Mouse (Mus musculus): ENCODE data around the gene Zcchc4. TPM values are rescaled to one million over a fixed set of nuclear protein-coding genes. Genes with fewer than 3 reads are reported as not detected.
"Not testable (repeated sequence)": the region's sequence is repeated elsewhere in the genome, so short reads cannot be mapped to it uniquely, and the experiment has no call there.

The Zcchc4 gene
- polyA plus RNA-seq, 1 experiment from 2014 or later: 9.7 TPM

GRCm38 (mm10) chr5:52748732-52749131 lies 26.5 kb upstream of the Zcchc4 start:
- Histone ChIP-seq H3K9me3 (ENCODE audit: control insufficient read depth, low read length) (no peaks in the 10 kb centered on the region), H3K4me1 (ENCODE audit: control insufficient read depth, insufficient read depth, low read length) (peaks cover 9% of the 10 kb centered on the region; the same call in 1 of the 2 replicates), H3K36me3 (ENCODE audit: control insufficient read depth, insufficient read depth, low read length) (0 out of 2 replicates have a peak, but pooled peaks cover 3% of the 10 kb centered on the region), H3K4me3 (ENCODE audit: low read depth, low read length) (no peak overlapping the region), H3K4me2 (ENCODE audit: low read depth, low read length) (no peak overlapping the region), H3K9ac (ENCODE audit: low read depth, low read length) (no peak overlapping the region), H3K27ac (replicated peaks; ENCODE audit: low read depth, low read length) (no peak overlapping the region), H3K27me3 (replicated peaks; ENCODE audit: control insufficient read depth, insufficient read depth, low read length) (no peaks in the 10 kb centered on the region)
- peak; percentile 47 for DNase-seq (ENCODE audit: low spot score)
- no peak for ATAC-seq (ENCODE audit: low read depth)
- 64% methylated on average over 5 of the region's 5 CpGs for WGBS

DNA sequence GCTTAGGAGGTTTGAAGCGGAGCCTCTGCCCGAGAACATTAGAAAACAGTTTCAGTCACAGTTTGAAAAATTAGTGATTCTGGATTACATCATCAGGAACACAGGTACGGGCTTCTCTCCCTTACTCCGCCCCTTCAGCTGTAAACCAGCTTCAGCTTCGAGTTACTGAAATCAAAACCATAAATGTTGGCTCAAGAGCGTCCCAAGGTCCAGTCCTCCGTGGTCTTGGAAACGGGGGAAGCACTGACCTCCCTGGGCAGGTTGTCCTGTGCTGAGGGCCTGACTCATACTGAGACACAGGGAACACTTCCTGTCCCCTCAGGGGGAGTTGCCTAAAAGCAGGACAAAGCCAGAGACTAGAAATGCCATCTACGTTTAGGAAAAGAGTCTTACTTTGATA lies 22.1 kb upstream of the Zcchc4 start:
- no peak overlapping the region for H3K27ac ChIP-seq (replicated peaks; ENCODE audit: low read depth, low read length)
- H3K4me3 ChIP-seq (ENCODE audit: low read depth, low read length): no peak overlapping the region
- DNase-seq (ENCODE audit: low spot score) (no peak), ATAC-seq (ENCODE audit: low read depth) (no peak)
- 0 out of 2 replicates have a peak, but pooled peaks cover 3% of the 10 kb centered on the region for H3K36me3 ChIP-seq (ENCODE audit: control insufficient read depth, insufficient read depth, low read length)
- H3K9me3 ChIP-seq (ENCODE audit: control insufficient read depth, low read length): no peaks in the 10 kb centered on the region
- no peaks in the 10 kb centered on the region for H3K27me3 ChIP-seq (replicated peaks; ENCODE audit: control insufficient read depth, insufficient read depth, low read length)
- H3K4me2 ChIP-seq (ENCODE audit: low read depth, low read length): no peak overlapping the region
- H3K4me1 ChIP-seq (ENCODE audit: control insufficient read depth, insufficient read depth, low read length): peaks cover 8% of the 10 kb centered on the region; the same call in 1 of the 2 replicates
- WGBS: 62% methylated on average over 9 of the region's 9 CpGs
- H3K9ac ChIP-seq (ENCODE audit: low read depth, low read length): no peak overlapping the region

GRCm38 (mm10) chr5:52754196-52754595 lies 21.0 kb upstream of the Zcchc4 start:
- H3K27ac ChIP-seq (replicated peaks; ENCODE audit: low read depth, low read length): no peak overlapping the region
- H3K27me3 ChIP-seq (replicated peaks; ENCODE audit: control insufficient read depth, insufficient read depth, low read length): no peaks in the 10 kb centered on the region
- peaks cover 4% of the 10 kb centered on the region; the same call in 1 of the 2 replicates for H3K4me1 ChIP-seq (ENCODE audit: control insufficient read depth, insufficient read depth, low read length)
- no peak overlapping the region for H3K4me2 ChIP-seq (ENCODE audit: low read depth, low read length)
- 0 out of 2 replicates have a peak, but pooled peaks cover 3% of the 10 kb centered on the region for H3K36me3 ChIP-seq (ENCODE audit: control insufficient read depth, insufficient read depth, low read length)
- no peak overlapping the region for H3K9ac ChIP-seq (ENCODE audit: low read depth, low read length)
- H3K9me3 ChIP-seq (ENCODE audit: control insufficient read depth, low read length): no peaks in the 10 kb centered on the region
- DNase-seq (ENCODE audit: low spot score) (no peak), ATAC-seq (ENCODE audit: low read depth) (no peak)
- H3K4me3 ChIP-seq (ENCODE audit: low read depth, low read length): no peak overlapping the region

DNA sequence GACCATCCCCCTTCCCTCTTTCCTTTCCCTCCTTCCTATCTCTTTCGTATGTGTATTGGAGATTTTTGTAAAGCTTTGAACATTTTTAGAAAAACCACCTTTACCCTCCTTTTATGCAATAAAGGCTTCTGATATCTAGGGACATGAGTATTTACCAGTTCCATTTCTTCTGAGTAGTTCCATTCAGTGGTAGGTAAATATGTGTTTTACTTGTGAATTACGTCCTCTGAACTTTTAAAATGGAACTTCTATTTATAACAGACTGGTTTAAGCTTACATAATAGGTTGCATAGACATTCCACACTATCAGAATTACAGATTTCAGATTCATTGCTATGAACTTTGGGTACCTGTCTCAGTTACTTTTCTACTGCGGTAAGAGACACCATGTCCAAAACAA lies 19.9 kb upstream of the Zcchc4 start:
- Histone ChIP-seq H3K4me1 (ENCODE audit: control insufficient read depth, insufficient read depth, low read length) (peaks cover 3% of the 10 kb centered on the region; the same call in 1 of the 2 replicates), H3K27ac (replicated peaks; ENCODE audit: low read depth, low read length) (no peak overlapping the region), H3K27me3 (replicated peaks; ENCODE audit: control insufficient read depth, insufficient read depth, low read length) (no peaks in the 10 kb centered on the region), H3K9ac (ENCODE audit: low read depth, low read length) (no peak overlapping the region), H3K9me3 (ENCODE audit: control insufficient read depth, low read length) (no peaks in the 10 kb centered on the region), H3K4me3 (ENCODE audit: low read depth, low read length) (no peak overlapping the region), H3K36me3 (ENCODE audit: control insufficient read depth, insufficient read depth, low read length) (0 out of 2 replicates have a peak, but pooled peaks cover 3% of the 10 kb centered on the region), H3K4me2 (ENCODE audit: low read depth, low read length) (no peak overlapping the region)
- 96% methylated on average over 3 of the region's 3 CpGs for WGBS
- no peak for DNase-seq (ENCODE audit: low spot score)
- ATAC-seq (ENCODE audit: low read depth): no peak

GRCm38 (mm10) chr5:52755989-52756388 lies 19.2 kb upstream of the Zcchc4 start:
- Histone ChIP-seq H3K36me3 (ENCODE audit: control insufficient read depth, insufficient read depth, low read length) (peaks cover 6% of the 10 kb centered on the region), H3K9me3 (ENCODE audit: control insufficient read depth, low read length) (no peaks in the 10 kb centered on the region), H3K4me2 (ENCODE audit: low read depth, low read length) (no peak overlapping the region), H3K4me3 (ENCODE audit: low read depth, low read length) (no peak overlapping the region), H3K27ac (replicated peaks; ENCODE audit: low read depth, low read length) (no peak overlapping the region), H3K27me3 (replicated peaks; ENCODE audit: control insufficient read depth, insufficient read depth, low read length) (no peaks in the 10 kb centered on the region), H3K4me1 (ENCODE audit: control insufficient read depth, insufficient read depth, low read length) (peaks cover 3% of the 10 kb centered on the region; the same call in 1 of the 2 replicates), H3K9ac (ENCODE audit: low read depth, low read length) (no peak overlapping the region)
- no peak for DNase-seq (ENCODE audit: low spot score)
- WGBS: 85% methylated on average over 6 of the region's 6 CpGs
- no peak for ATAC-seq (ENCODE audit: low read depth)

- Histone ChIP-seq H3K9me3 (ENCODE audit: control insufficient read depth, low read length) (no peaks in the 10 kb centered on the region), H3K36me3 (ENCODE audit: control insufficient read depth, insufficient read depth, low read length) (peaks cover 32% of the 10 kb centered on the region), H3K27ac (replicated peaks; ENCODE audit: low read depth, low read length) (no peak overlapping the region), H3K27me3 (replicated peaks; ENCODE audit: control insufficient read depth, insufficient read depth, low read length) (no peaks in the 10 kb centered on the region), H3K4me3 (ENCODE audit: low read depth, low read length) (no peak overlapping the region), H3K4me1 (ENCODE audit: control insufficient read depth, insufficient read depth, low read length) (no peaks in the 10 kb centered on the region), H3K4me2 (ENCODE audit: low read depth, low read length) (no peak overlapping the region), H3K9ac (ENCODE audit: low read depth, low read length) (no peak overlapping the region)
- 78% methylated on average over 7 of the region's 7 CpGs for WGBS
- ATAC-seq (ENCODE audit: low read depth): no peak
- DNase-seq (ENCODE audit: low spot score): no peak
Observed at GRCm38 (mm10) chr5:52762586-52762985, 12.6 kb upstream of the Zcchc4 start.

GRCm38 (mm10) chr5:52774267-52774666 lies 942 bp upstream of the Zcchc4 start:
- H3K4me3 ChIP-seq (ENCODE audit: low read depth, low read length): no peak overlapping the region

DNA sequence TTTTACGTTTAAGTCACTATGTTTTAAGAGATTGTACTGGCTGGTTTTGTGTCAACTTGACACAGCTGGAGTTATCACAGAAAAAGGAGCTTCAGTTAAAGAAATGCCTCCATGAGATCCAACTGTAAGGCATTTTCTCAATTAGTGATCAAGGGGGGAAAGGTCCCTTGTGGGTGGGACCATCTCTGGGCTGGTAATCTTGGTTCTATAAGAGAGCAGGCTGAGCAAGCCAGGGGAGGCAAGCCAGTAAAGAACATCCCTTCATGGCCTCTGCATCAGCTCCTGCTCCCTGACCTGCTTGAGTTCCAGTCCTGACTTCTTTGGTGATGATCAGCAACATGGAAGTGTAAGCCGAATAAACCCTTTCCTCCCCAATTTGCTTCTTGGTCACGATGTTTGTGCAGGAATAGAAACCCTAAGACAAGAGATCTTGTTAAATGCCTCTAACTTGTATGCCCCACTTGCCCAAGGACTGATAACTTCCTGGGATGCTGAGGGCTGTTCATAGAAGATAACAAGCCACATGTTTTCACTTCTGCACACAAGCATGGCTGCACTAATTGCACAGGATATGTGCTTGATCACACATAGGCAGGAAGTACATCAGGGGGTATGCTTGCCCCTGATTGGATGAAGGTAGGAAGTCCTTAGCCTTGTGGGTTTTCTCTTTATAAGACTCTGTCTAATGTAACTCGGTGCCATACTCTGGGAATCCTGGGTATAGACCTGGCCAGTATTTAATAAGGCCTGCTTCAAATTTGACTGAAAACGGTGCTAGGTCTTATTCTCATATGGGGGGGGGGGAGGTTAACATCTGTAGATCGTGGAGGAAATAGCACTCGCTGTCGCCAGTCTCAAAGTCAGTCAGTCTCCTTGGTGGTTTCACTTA lies 1.5 kb downstream of the Zcchc4 start:
- not testable (repeated sequence) for H3K9ac ChIP-seq (ENCODE audit: low read depth, low read length); H3K4me3 ChIP-seq (ENCODE audit: low read depth, low read length); H3K4me2 ChIP-seq (ENCODE audit: low read depth, low read length); H3K36me3 ChIP-seq (ENCODE audit: control insufficient read depth, insufficient read depth, low read length); H3K27ac ChIP-seq (replicated peaks; ENCODE audit: low read depth, low read length); DNase-seq (ENCODE audit: low spot score); ATAC-seq (ENCODE audit: low read depth); H3K4me1 ChIP-seq (ENCODE audit: control insufficient read depth, insufficient read depth, low read length); H3K9me3 ChIP-seq (ENCODE audit: control insufficient read depth, low read length); H3K27me3 ChIP-seq (replicated peaks; ENCODE audit: control insufficient read depth, insufficient read depth, low read length)
- WGBS: 87% methylated on average over 8 of the region's 8 CpGs

More at GRCm38 (mm10) chr5:52774267-52774666, 942 bp upstream of the Zcchc4 start:
- no peaks in the 10 kb centered on the region for H3K9me3 ChIP-seq (ENCODE audit: control insufficient read depth, low read length)
- WGBS: 85% methylated on average over 5 of the region's 5 CpGs
- ATAC-seq (ENCODE audit: low read depth) (no peak), DNase-seq (ENCODE audit: low spot score) (no peak)
- H3K9ac ChIP-seq (ENCODE audit: low read depth, low read length): no peak overlapping the region
- H3K27me3 ChIP-seq (replicated peaks; ENCODE audit: control insufficient read depth, insufficient read depth, low read length): no peaks in the 10 kb centered on the region
- peaks cover 8% of the 10 kb centered on the region for H3K36me3 ChIP-seq (ENCODE audit: control insufficient read depth, insufficient read depth, low read length)
- no peak overlapping the region for H3K27ac ChIP-seq (replicated peaks; ENCODE audit: low read depth, low read length)
- no peak overlapping the region for H3K4me2 ChIP-seq (ENCODE audit: low read depth, low read length)
- no peaks in the 10 kb centered on the region for H3K4me1 ChIP-seq (ENCODE audit: control insufficient read depth, insufficient read depth, low read length)
